Mouse (Mus musculus): ENCODE results near the gene Gm10282. TPM values are rescaled to one million over a fixed set of nuclear protein-coding genes. Genes with fewer than 3 reads are reported as not detected.

The Gm10282 gene
- total and polyA plus RNA-seq, 3 experiments: 18.3 to 176 (median 76.4) TPM

- Histone ChIP-seq H3K4me3 (replicated peaks in 1 of 3; ENCODE audit: low read depth in 2 of 3, low read length in 2 of 3, poor library complexity in 1 of 3) (no peak overlapping the region), H3K4me1 (ENCODE audit: control insufficient read depth in 1 of 2, insufficient read depth in 2 of 2) (peaks cover 12 to 48% of the 10 kb centered on the region in 2 experiments), H3K36me3 (replicated peaks in 1 of 2; ENCODE audit: control insufficient read depth in 1 of 2, insufficient read depth in 1 of 2, low read length in 1 of 2) (peaks cover 0 to 2% of the 10 kb centered on the region in 2 experiments), H3K9me3 (replicated peaks; ENCODE audit: low read length) (peaks cover 12% of the 10 kb centered on the region), H3K27me3 (replicated peaks) (peaks cover 2% of the 10 kb centered on the region), H3K9ac (ENCODE audit: insufficient read depth, low read depth) (no peak overlapping the region), H3K79me2 (replicated peaks; ENCODE audit: control insufficient read depth, extremely low read depth, insufficient read depth, poor library complexity, severe bottlenecking) (no peaks in the 10 kb centered on the region), H3K4me2 (ENCODE audit: insufficient read depth, low read depth, poor library complexity, severe bottlenecking) (no peak overlapping the region), H3K27ac (ENCODE audit: insufficient read depth, low read depth) (no peak overlapping the region)
- dilution Hi-C loops (cut with MboI; ENCODE audit: extremely low pct_ligation_motif_present, extremely low pct_unique_long_range_greater_than_20kb, low sequenced_read_pairs) (no loop called here), in situ Hi-C loops (cut with MboI; ENCODE audit: low pct_ligation_motif_present, low pct_unique_long_range_greater_than_20kb, low sequenced_read_pairs) (no loop called here)
- DNase-seq (ENCODE audit: extremely low read depth): no peak
- no peak for TF ChIP-seq POLR2A (IDR thresholded peaks at IDR 0.05; ENCODE audit: low read depth, low read length)
- TF ChIP-seq TBP (conservative IDR thresholded peaks at IDR 0.05; ENCODE audit: low read depth, low read length): no peak
- no peak for TF ChIP-seq RCOR1 (conservative IDR thresholded peaks at IDR 0.05; ENCODE audit: low read depth, low read length)
- no peak for TF ChIP-seq KAT2A (IDR thresholded peaks at IDR 0.05; ENCODE audit: insufficient replicate concordance, low read length)
- no peak for TF ChIP-seq GABPA (IDR thresholded peaks at IDR 0.05; ENCODE audit: insufficient replicate concordance, low read depth, low read length)
- no peak for TF ChIP-seq RAD21 (IDR thresholded peaks at IDR 0.05; ENCODE audit: low read depth, low read length)
- TF ChIP-seq HCFC1 (IDR thresholded peaks at IDR 0.05; ENCODE audit: low read depth, low read length): no peak
- TF ChIP-seq MAFK (IDR thresholded peaks at IDR 0.05; ENCODE audit: insufficient replicate concordance, low read length): no peak
- no peak for TF ChIP-seq MYC (IDR thresholded peaks at IDR 0.05; ENCODE audit: low read depth, low read length)
Measured at GRCm38 (mm10) chr8:72324708-72325107, 19.6 kb upstream of the Gm10282 start.

- H3K79me2 ChIP-seq (replicated peaks; ENCODE audit: control insufficient read depth, extremely low read depth, insufficient read depth, poor library complexity, severe bottlenecking): no peaks in the 10 kb centered on the region
- in situ Hi-C loops (cut with MboI; ENCODE audit: low pct_ligation_motif_present, low pct_unique_long_range_greater_than_20kb, low sequenced_read_pairs) (no loop called here), dilution Hi-C loops (cut with MboI; ENCODE audit: extremely low pct_ligation_motif_present, extremely low pct_unique_long_range_greater_than_20kb, low sequenced_read_pairs) (no loop called here)
- no peak overlapping the region for H3K4me3 ChIP-seq (replicated peaks in 1 of 3; ENCODE audit: low read depth in 2 of 3, low read length in 2 of 3, poor library complexity in 1 of 3)
- H3K36me3 ChIP-seq (replicated peaks in 1 of 2; ENCODE audit: control insufficient read depth in 1 of 2, insufficient read depth in 1 of 2, low read length in 1 of 2): peaks cover 0 to 2% of the 10 kb centered on the region in 2 experiments
- H3K9ac ChIP-seq (ENCODE audit: insufficient read depth, low read depth): no peak overlapping the region
- no peak overlapping the region for H3K27ac ChIP-seq (ENCODE audit: insufficient read depth, low read depth)
- no peak overlapping the region for H3K4me2 ChIP-seq (ENCODE audit: insufficient read depth, low read depth, poor library complexity, severe bottlenecking)
- peaks cover 12 to 43% of the 10 kb centered on the region in 2 experiments for H3K4me1 ChIP-seq (ENCODE audit: control insufficient read depth in 1 of 2, insufficient read depth in 2 of 2)
- H3K9me3 ChIP-seq (replicated peaks; ENCODE audit: low read length): peaks cover 17% of the 10 kb centered on the region
- peaks cover 2% of the 10 kb centered on the region for H3K27me3 ChIP-seq (replicated peaks)
- TF ChIP-seq MXI1 (IDR thresholded peaks at IDR 0.05; ENCODE audit: low read depth, low read length): no peak
- no peak for TF ChIP-seq PAX5 (IDR thresholded peaks at IDR 0.05; ENCODE audit: low read length)
- no peak for TF ChIP-seq ZNF384 (IDR thresholded peaks at IDR 0.05; ENCODE audit: low read depth, low read length)
- no peak for TF ChIP-seq MEF2A (IDR thresholded peaks at IDR 0.05; ENCODE audit: borderline replicate concordance, low read depth, low read length)
- no peak for TF ChIP-seq UBTF (IDR thresholded peaks at IDR 0.05; ENCODE audit: low read depth, low read length)
- TF ChIP-seq USF1 (IDR thresholded peaks at IDR 0.05; ENCODE audit: low read depth, low read length): no peak
- no peak for TF ChIP-seq JUND (conservative IDR thresholded peaks at IDR 0.05; ENCODE audit: low read depth, low read length)
- no peak for TF ChIP-seq SIN3A (IDR thresholded peaks at IDR 0.05; ENCODE audit: low read length)
- TF ChIP-seq JUN (IDR thresholded peaks at IDR 0.05; ENCODE audit: insufficient read depth, low read depth, low read length): no peak
- no peak for TF ChIP-seq TBP (conservative IDR thresholded peaks at IDR 0.05; ENCODE audit: low read depth, low read length)
- TF ChIP-seq MAZ (IDR thresholded peaks at IDR 0.05; ENCODE audit: low read depth, low read length): no peak
- TF ChIP-seq USF2 (conservative IDR thresholded peaks at IDR 0.05; ENCODE audit: low read depth, low read length): no peak
- TF ChIP-seq ZMIZ1 (IDR thresholded peaks at IDR 0.05; ENCODE audit: low read depth, low read length): no peak
- TF ChIP-seq CTCF (conservative IDR thresholded peaks at IDR 0.05 in 1 of 2, IDR thresholded peaks at IDR 0.05 in 1 of 2; ENCODE audit: low read depth in 2 of 2, low read length in 2 of 2): no peak
- TF ChIP-seq ETS1 (conservative IDR thresholded peaks at IDR 0.05; ENCODE audit: low read depth, low read length): no peak
- no peak for TF ChIP-seq MAFK (IDR thresholded peaks at IDR 0.05; ENCODE audit: insufficient replicate concordance, low read length)
- DNase-seq (ENCODE audit: extremely low read depth): no peak
Measured at GRCm38 (mm10) chr8:72324036-72324706, 19.1 kb upstream of the Gm10282 start.
